Mouse (Mus musculus): ENCODE measurements around the gene Nsfl1c. TPM values are rescaled to one million over a fixed set of nuclear protein-coding genes. Genes with fewer than 3 reads are reported as not detected.

Gene Nsfl1c
- total and polyA plus RNA-seq, 2 experiments from 2014 or later, result 37.7 to 117 TPM

DNA sequence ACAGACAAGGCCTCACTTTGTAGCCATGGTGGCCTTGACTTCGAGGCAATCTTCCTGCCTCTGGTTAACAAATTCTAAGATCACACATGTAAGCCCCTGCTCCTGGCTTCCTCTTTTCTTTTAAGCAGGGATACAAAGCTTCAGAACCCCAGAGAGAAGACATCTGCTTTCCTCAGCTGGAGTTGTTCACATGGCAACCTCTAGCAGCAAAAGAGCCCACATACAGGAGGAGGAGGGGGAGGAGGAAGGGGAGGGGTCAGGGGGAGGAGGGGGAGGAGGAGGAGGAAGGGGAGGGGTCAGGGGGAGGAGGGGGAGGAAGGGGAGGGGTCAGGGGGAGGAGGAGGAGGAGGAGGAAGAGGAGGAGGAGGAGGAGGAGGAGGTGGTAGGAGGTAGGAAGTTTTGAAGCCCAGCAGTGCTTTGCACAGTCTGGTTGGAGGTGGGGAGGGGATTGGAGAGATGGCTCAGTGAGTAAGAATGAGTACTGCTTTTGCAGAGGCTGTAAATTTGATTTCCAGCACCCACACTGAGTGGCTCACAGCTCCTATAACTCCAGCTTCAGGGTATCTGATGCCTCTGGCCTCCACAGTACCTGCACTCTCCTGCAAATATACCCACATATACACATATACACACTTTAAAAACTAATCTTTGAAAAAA, 42.1 kb downstream of the Nsfl1c start:
- Histone ChIP-seq H3K9ac (replicated peaks; ENCODE audit: low read depth, low read length) (no peak overlapping the region), H3K27me3 (ENCODE audit: control insufficient read depth, insufficient read depth, low read length) (no peaks in the 10 kb centered on the region), H3K9me3 (replicated peaks; ENCODE audit: control insufficient read depth, low read length) (no peaks in the 10 kb centered on the region), H3K4me2 (ENCODE audit: low read depth, low read length) (no peak overlapping the region), H3K36me3 (replicated peaks; ENCODE audit: control insufficient read depth, insufficient read depth, low read length) (no peaks in the 10 kb centered on the region), H3K27ac (ENCODE audit: low read depth) (peak overlapping the region; percentile 77), H3K4me3 (ENCODE audit: low read depth, low read length) (no peak overlapping the region), H3K4me1 (ENCODE audit: control insufficient read depth, insufficient read depth) (no peaks in the 10 kb centered on the region)
- WGBS, result 20% methylated on average over 1 of the region's 1 CpGs
- no peak for DNase-seq (ENCODE audit: low spot score)
- peak; percentile 38; the same call in 1 of the 2 replicates for ATAC-seq (ENCODE audit: insufficient read depth, low read depth)
- TF ChIP-seq CTCF (IDR thresholded peaks at IDR 0.05; ENCODE audit: low read depth) (no peak), EP300 (IDR thresholded peaks at IDR 0.05; ENCODE audit: low read depth) (no peak)

DNA sequence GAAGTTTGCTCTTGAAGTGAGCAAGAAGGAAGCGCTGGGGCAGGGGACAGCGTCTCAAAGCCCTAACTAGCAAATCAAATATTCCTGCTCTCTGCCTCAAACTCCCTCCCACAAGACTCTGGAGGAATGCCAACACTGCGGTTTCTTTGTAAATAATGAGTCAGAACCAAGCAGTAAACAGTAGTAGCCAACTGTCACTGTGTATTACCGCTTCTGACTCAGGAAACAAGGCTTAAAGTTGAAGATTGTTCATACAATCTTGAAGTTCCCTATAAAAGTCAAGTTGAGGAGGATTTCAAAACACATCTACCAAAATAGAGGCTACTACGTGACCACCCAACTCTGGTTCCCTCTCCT, 42.6 kb downstream of the Nsfl1c start:
- 0 out of 2 replicates have a peak, but pooled peaks have one; percentile 33 for ATAC-seq (ENCODE audit: insufficient read depth, low read depth)

DNA sequence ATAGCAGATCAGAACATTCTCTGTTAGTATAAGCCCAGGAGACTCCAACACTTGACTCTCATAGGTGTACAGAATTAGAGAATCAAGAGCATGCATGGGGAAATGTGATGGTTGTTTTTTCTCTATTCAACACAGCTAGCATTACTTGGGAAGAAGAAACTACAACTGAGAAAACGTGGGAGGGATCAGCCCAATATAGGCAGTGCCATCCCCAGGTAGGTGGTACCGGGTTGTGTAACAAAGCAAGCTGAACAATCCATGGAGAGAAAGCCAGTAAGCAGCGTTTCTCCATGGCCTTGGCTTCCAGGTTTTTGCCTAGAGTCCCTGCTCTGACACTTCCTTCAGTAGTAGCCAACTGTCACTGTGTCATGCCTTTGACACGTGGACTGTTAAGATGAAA, 44.7 kb downstream of the Nsfl1c start:
- Histone ChIP-seq H3K4me2 (ENCODE audit: low read depth, low read length) (no peak overlapping the region), H3K36me3 (replicated peaks; ENCODE audit: control insufficient read depth, insufficient read depth, low read length) (no peaks in the 10 kb centered on the region), H3K27ac (ENCODE audit: low read depth) (no peak overlapping the region), H3K9ac (replicated peaks; ENCODE audit: low read depth, low read length) (no peak overlapping the region), H3K4me1 (ENCODE audit: control insufficient read depth, insufficient read depth) (peaks cover 10% of the 10 kb centered on the region), H3K9me3 (replicated peaks; ENCODE audit: control insufficient read depth, low read length) (no peaks in the 10 kb centered on the region), H3K27me3 (ENCODE audit: control insufficient read depth, insufficient read depth, low read length) (no peaks in the 10 kb centered on the region), H3K4me3 (ENCODE audit: low read depth, low read length) (no peak overlapping the region)
- TF ChIP-seq CTCF (IDR thresholded peaks at IDR 0.05; ENCODE audit: low read depth) (no peak), EP300 (IDR thresholded peaks at IDR 0.05; ENCODE audit: low read depth) (no peak)
- ATAC-seq (ENCODE audit: insufficient read depth, low read depth) (no peak), DNase-seq (ENCODE audit: low spot score) (no peak)
- WGBS, result 59% methylated on average over 4 of the region's 4 CpGs

More for the DNA sequence above, 42.6 kb downstream of the Nsfl1c start:
- 44% methylated on average over 5 of the region's 5 CpGs for WGBS
- peak overlapping the region; percentile 77 for H3K27ac ChIP-seq (ENCODE audit: low read depth)
- no peak overlapping the region for H3K9ac ChIP-seq (replicated peaks; ENCODE audit: low read depth, low read length)
- no peak for DNase-seq (ENCODE audit: low spot score)
- H3K4me1 ChIP-seq (ENCODE audit: control insufficient read depth, insufficient read depth), result peaks cover 3% of the 10 kb centered on the region
- H3K4me3 ChIP-seq (ENCODE audit: low read depth, low read length), result no peak overlapping the region
- no peaks in the 10 kb centered on the region for H3K9me3 ChIP-seq (replicated peaks; ENCODE audit: control insufficient read depth, low read length)
- no peaks in the 10 kb centered on the region for H3K27me3 ChIP-seq (ENCODE audit: control insufficient read depth, insufficient read depth, low read length)
- no peak overlapping the region for H3K4me2 ChIP-seq (ENCODE audit: low read depth, low read length)
- H3K36me3 ChIP-seq (replicated peaks; ENCODE audit: control insufficient read depth, insufficient read depth, low read length), result no peaks in the 10 kb centered on the region
- TF ChIP-seq CTCF (IDR thresholded peaks at IDR 0.05; ENCODE audit: low read depth) (no peak), EP300 (IDR thresholded peaks at IDR 0.05; ENCODE audit: low read depth) (no peak)

DNA sequence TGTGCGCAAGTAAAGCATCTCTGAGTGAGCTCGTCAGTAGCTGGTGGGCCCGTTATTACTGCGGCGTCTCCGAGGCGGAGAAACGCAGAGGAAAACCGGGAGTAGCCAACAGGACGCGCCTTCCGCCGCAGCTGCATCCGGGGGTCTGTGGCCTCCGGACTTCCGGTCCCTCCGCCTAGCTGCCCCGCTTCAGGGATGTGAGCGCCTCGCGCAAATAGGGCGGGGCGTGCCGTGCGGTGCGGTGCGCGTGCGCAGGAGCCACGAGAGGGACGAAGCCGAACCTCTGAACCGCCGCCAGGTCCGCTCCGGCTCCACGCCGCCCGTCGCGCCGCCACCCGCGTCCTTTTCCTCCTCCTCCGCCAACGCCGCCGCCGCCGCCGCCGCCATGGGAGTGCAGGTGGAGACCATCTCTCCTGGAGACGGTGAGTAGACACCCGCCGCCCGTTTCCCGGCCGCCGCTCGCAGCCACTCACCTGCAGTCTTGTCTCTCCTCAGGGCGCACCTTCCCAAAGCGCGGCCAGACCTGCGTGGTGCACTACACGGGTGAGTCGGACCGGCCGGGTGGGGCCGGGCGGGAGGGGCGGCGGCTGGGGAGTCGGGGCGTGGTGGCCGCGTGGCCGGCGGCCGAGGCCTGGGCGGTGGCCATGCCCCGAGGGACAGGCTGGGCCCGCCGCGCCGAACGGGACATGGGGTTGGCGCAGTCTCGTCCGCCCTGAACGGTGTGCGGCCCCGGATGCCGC, 48.5 kb downstream of the Nsfl1c start, which contains the start of gene Fkbp1a:
Gene Fkbp1a (plus strand): TSS at position 161 of the 740 bp plus-strand sequence.
- WGBS, result under 1% methylated on average over 68 of the region's 93 CpGs
- H3K27ac ChIP-seq (ENCODE audit: low read depth), result peak within 1 kb of the TSS; percentile 95
- H3K9me3 ChIP-seq (replicated peaks; ENCODE audit: control insufficient read depth, low read length), result no peaks in the 10 kb centered on the region
- H3K4me2 ChIP-seq (ENCODE audit: low read depth, low read length), result peak within 1 kb of the TSS; percentile 67
- no peaks in the 10 kb centered on the region for H3K27me3 ChIP-seq (ENCODE audit: control insufficient read depth, insufficient read depth, low read length)
- peak within 1 kb of the TSS; percentile 85 for H3K9ac ChIP-seq (replicated peaks; ENCODE audit: low read depth, low read length)
- H3K36me3 ChIP-seq (replicated peaks; ENCODE audit: control insufficient read depth, insufficient read depth, low read length), result peaks cover 26% of the 10 kb centered on the region
- peaks cover 22% of the 10 kb centered on the region for H3K4me1 ChIP-seq (ENCODE audit: control insufficient read depth, insufficient read depth)
- H3K4me3 ChIP-seq (ENCODE audit: low read depth, low read length), result peak within 1 kb of the TSS; percentile 80
- TF ChIP-seq CTCF (IDR thresholded peaks at IDR 0.05; ENCODE audit: low read depth), result no peak
- TF ChIP-seq EP300 (IDR thresholded peaks at IDR 0.05; ENCODE audit: low read depth), result peak; percentile 97
- ATAC-seq (ENCODE audit: insufficient read depth, low read depth) (peak; percentile 97), DNase-seq (ENCODE audit: low spot score) (peak; percentile 90)

DNA sequence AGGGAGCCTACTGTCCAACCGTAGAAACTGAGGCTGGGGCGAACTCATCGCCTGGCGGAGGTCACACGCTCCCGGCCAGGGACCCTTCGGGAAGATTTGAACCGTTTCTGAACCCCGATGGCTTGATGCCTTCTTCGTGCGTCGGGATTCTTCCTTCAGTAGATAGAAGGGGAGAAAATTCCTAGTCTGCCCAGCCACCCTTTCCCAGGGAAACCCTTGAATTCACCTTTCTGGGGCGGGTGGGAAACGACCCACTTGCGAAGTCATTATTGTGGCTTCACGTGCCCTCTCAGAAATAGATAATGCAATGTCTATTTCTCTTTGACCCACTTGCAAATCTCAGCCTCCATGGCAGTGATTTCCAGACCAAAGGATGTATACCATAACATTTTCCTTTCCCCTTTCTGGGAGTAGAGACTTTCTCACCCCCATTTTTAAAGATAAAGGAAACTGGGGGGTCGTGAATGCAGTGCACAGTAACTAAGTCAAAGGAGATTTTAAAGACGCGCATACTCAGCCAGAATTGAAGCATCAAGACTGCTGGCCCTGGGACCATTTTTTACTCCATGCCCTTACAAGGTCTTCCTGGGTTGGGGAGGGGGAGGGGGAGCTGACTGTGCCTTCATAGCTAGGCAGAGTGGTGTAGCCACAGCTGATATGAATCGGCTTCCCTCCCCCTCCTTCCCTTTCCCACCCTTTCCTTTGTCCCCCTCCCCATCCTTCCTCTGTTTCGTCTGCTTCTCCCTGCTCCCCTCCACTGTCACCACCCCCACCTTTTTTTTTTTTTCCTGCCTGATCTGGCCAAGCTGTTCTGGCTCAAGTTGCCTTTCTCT, 49.3 kb downstream of the Nsfl1c start:
- H3K4me3 ChIP-seq (ENCODE audit: low read depth, low read length), result peak overlapping the region; percentile 80
- H3K36me3 ChIP-seq (replicated peaks; ENCODE audit: control insufficient read depth, insufficient read depth, low read length), result peaks cover 31% of the 10 kb centered on the region
- under 1% methylated on average over 21 of the region's 21 CpGs for WGBS
- TF ChIP-seq EP300 (IDR thresholded peaks at IDR 0.05; ENCODE audit: low read depth), result peak; percentile 77; the same call in 1 of the 2 replicates
- no peak for TF ChIP-seq CTCF (IDR thresholded peaks at IDR 0.05; ENCODE audit: low read depth)
- peak; percentile 14 for ATAC-seq (ENCODE audit: insufficient read depth, low read depth)
- H3K9ac ChIP-seq (replicated peaks; ENCODE audit: low read depth, low read length), result peak overlapping the region; percentile 85
- no peaks in the 10 kb centered on the region for H3K27me3 ChIP-seq (ENCODE audit: control insufficient read depth, insufficient read depth, low read length)
- no peaks in the 10 kb centered on the region for H3K9me3 ChIP-seq (replicated peaks; ENCODE audit: control insufficient read depth, low read length)
- peak overlapping the region; percentile 67 for H3K4me2 ChIP-seq (ENCODE audit: low read depth, low read length)
- peak; percentile 57 for DNase-seq (ENCODE audit: low spot score)
- H3K27ac ChIP-seq (ENCODE audit: low read depth), result peak overlapping the region; percentile 95
- H3K4me1 ChIP-seq (ENCODE audit: control insufficient read depth, insufficient read depth), result peaks cover 26% of the 10 kb centered on the region
